Mouse (Mus musculus): ENCODE data around the gene Ptprd. TPM values are rescaled to one million over a fixed set of nuclear protein-coding genes. Genes with fewer than 3 reads are reported as not detected.

The Ptprd gene
- polyA plus RNA-seq, 1 experiment: 7.4 TPM

DNA sequence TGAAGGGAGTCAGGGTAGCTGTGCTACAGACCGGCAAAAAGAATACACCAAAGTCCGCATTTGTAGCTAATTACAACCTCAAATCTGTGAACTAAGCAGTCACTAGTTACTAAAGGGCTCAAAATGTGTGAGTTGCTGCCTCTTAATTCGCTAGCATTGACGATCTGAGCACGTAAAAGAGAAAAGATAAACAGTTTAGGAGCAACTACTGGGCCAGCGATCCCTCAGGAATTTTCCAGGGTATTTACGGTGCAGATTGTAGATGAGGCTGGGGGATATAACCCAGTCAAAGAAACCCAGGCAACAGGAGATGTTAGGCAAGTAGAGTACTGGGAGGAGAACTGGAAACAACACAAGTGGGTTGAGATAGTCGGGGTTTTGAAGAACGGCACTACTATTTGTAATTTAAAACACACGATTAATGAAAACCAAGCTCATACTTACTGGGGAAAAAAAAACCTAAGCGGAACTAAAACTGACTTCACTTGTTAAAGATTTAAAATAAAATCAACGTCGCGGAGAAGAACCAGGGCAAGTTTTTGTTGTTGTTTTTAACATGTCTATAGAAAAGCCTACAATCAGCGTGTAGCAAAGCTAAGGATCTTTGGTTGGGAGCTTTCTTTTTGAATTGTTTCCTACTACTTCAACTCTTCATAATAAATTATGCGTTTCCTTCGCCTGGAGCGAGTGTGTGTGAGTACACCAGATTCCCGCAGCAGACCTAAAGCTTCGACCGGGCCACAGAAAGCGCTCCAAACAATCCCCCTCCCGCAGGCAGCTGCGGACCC lies 1762.9 kb downstream of the Ptprd start:
- Histone ChIP-seq H3K4me1 (ENCODE audit: control insufficient read depth, insufficient read depth, low read length) (no peaks in the 10 kb centered on the region), H3K4me3 (replicated peaks; ENCODE audit: control insufficient read depth, low read depth, low read length) (no peak overlapping the region), H3K27ac (ENCODE audit: control insufficient read depth, insufficient read depth, low read depth, low read length, poor library complexity) (no peak overlapping the region; the same call in 1 of the 2 replicates)
- no peak for TF ChIP-seq POLR2A (IDR thresholded peaks at IDR 0.05; ENCODE audit: borderline replicate concordance, control insufficient read depth, low read depth, low read length)
- no peak for TF ChIP-seq CTCF (IDR thresholded peaks at IDR 0.05; ENCODE audit: control insufficient read depth, insufficient read depth, low read length)
- 4% methylated on average over 24 of the region's 24 CpGs for WGBS

GRCm38 (mm10) chr4:76447396-76447795 lies 1764.4 kb downstream of the Ptprd start:
- TF ChIP-seq POLR2A (IDR thresholded peaks at IDR 0.05; ENCODE audit: borderline replicate concordance, control insufficient read depth, low read depth, low read length) (no peak), CTCF (IDR thresholded peaks at IDR 0.05; ENCODE audit: control insufficient read depth, insufficient read depth, low read length) (no peak)
- Histone ChIP-seq H3K4me1 (ENCODE audit: control insufficient read depth, insufficient read depth, low read length) (no peaks in the 10 kb centered on the region), H3K4me3 (replicated peaks; ENCODE audit: control insufficient read depth, low read depth, low read length) (no peak overlapping the region), H3K27ac (ENCODE audit: control insufficient read depth, insufficient read depth, low read depth, low read length, poor library complexity) (no peak overlapping the region)

GRCm38 (mm10) chr4:76444778-76445177 lies 1767.0 kb downstream of the Ptprd start:
- TF ChIP-seq CTCF (IDR thresholded peaks at IDR 0.05; ENCODE audit: control insufficient read depth, insufficient read depth, low read length) (no peak), POLR2A (IDR thresholded peaks at IDR 0.05; ENCODE audit: borderline replicate concordance, control insufficient read depth, low read depth, low read length) (no peak)
- no peaks in the 10 kb centered on the region for H3K4me1 ChIP-seq (ENCODE audit: control insufficient read depth, insufficient read depth, low read length)
- H3K4me3 ChIP-seq (replicated peaks; ENCODE audit: control insufficient read depth, low read depth, low read length): no peak overlapping the region
- WGBS: 80% methylated on average over 4 of the region's 4 CpGs
- no peak overlapping the region for H3K27ac ChIP-seq (ENCODE audit: control insufficient read depth, insufficient read depth, low read depth, low read length, poor library complexity)

GRCm38 (mm10) chr4:76443553-76443952 lies 1768.2 kb downstream of the Ptprd start:
- Histone ChIP-seq H3K4me3 (replicated peaks; ENCODE audit: control insufficient read depth, low read depth, low read length) (no peak overlapping the region), H3K27ac (ENCODE audit: control insufficient read depth, insufficient read depth, low read depth, low read length, poor library complexity) (no peak overlapping the region), H3K4me1 (ENCODE audit: control insufficient read depth, insufficient read depth, low read length) (no peaks in the 10 kb centered on the region)
- TF ChIP-seq CTCF (IDR thresholded peaks at IDR 0.05; ENCODE audit: control insufficient read depth, insufficient read depth, low read length): no peak
- 71% methylated on average over 4 of the region's 4 CpGs for WGBS

DNA sequence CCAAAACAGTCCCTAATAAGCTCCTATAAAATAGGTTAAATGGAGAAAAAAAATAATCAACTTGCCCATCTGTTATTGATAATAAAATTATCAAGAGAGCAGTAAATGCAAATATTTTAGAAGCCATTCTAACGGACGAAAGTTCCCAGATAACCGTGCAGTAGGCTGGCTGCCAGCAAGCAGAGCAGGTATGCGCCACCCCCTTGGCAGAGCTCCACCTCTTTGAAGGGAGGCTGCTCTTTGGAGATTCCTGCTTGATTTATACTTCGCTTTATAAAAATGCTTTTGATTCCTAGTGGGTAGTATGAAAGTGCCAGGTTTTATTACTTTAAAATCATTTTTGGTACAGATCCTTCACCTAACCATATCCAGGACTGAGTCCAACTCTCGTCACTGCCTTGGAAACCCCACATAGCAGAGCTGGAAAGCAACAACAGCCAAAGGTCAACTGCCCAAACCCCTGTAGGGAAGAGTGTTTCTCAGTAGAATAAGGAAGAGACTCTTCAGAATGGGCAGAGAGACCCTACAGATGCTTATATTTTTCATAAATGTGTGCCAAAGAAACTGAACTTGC lies 1770.9 kb downstream of the Ptprd start:
- H3K4me1 ChIP-seq (ENCODE audit: control insufficient read depth, insufficient read depth, low read length): no peaks in the 10 kb centered on the region
- no peak for TF ChIP-seq POLR2A (IDR thresholded peaks at IDR 0.05; ENCODE audit: borderline replicate concordance, control insufficient read depth, low read depth, low read length)
- no peak for TF ChIP-seq CTCF (IDR thresholded peaks at IDR 0.05; ENCODE audit: control insufficient read depth, insufficient read depth, low read length)
- 70% methylated on average over 6 of the region's 6 CpGs for WGBS
- H3K27ac ChIP-seq (ENCODE audit: control insufficient read depth, insufficient read depth, low read depth, low read length, poor library complexity): no peak overlapping the region
- no peak overlapping the region for H3K4me3 ChIP-seq (replicated peaks; ENCODE audit: control insufficient read depth, low read depth, low read length)

GRCm38 (mm10) chr4:76438496-76439079 lies 1773.2 kb downstream of the Ptprd start:
- Histone ChIP-seq H3K27ac (ENCODE audit: control insufficient read depth, insufficient read depth, low read depth, low read length, poor library complexity) (no peak overlapping the region), H3K4me1 (ENCODE audit: control insufficient read depth, insufficient read depth, low read length) (no peaks in the 10 kb centered on the region), H3K4me3 (replicated peaks; ENCODE audit: control insufficient read depth, low read depth, low read length) (no peak overlapping the region)
- WGBS: 82% methylated on average over 6 of the region's 6 CpGs
- no peak for TF ChIP-seq POLR2A (IDR thresholded peaks at IDR 0.05; ENCODE audit: borderline replicate concordance, control insufficient read depth, low read depth, low read length)
- TF ChIP-seq CTCF (IDR thresholded peaks at IDR 0.05; ENCODE audit: control insufficient read depth, insufficient read depth, low read length): no peak

DNA sequence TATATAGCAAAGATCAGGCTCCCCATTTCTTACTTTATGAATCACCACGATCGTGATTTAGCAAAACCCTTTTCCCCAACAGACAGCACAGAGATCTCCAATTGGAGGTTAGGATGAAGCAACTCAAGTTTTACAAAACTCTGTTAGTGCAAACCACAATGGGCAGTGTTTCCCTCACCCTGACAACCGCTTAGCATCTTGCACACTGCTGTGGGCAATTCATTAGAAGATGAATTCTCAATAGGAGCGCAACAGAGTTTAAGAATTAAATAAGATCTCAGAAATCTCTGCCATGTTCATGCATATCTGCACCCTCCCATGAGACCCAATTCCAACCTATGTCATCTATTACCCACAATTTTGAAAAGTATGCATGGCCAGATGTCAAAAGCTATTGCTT lies 1773.7 kb downstream of the Ptprd start:
- H3K27ac ChIP-seq (ENCODE audit: control insufficient read depth, insufficient read depth, low read depth, low read length, poor library complexity): no peak overlapping the region
- 79% methylated on average over 4 of the region's 4 CpGs for WGBS
- no peak overlapping the region for H3K4me3 ChIP-seq (replicated peaks; ENCODE audit: control insufficient read depth, low read depth, low read length)
- no peak for TF ChIP-seq POLR2A (IDR thresholded peaks at IDR 0.05; ENCODE audit: borderline replicate concordance, control insufficient read depth, low read depth, low read length)
- H3K4me1 ChIP-seq (ENCODE audit: control insufficient read depth, insufficient read depth, low read length): no peaks in the 10 kb centered on the region

- 66% methylated on average over 5 of the region's 5 CpGs for WGBS
- Histone ChIP-seq H3K4me1 (ENCODE audit: control insufficient read depth, insufficient read depth, low read length) (no peaks in the 10 kb centered on the region), H3K4me3 (replicated peaks; ENCODE audit: control insufficient read depth, low read depth, low read length) (no peak overlapping the region), H3K27ac (ENCODE audit: control insufficient read depth, insufficient read depth, low read depth, low read length, poor library complexity) (no peak overlapping the region)
- TF ChIP-seq POLR2A (IDR thresholded peaks at IDR 0.05; ENCODE audit: borderline replicate concordance, control insufficient read depth, low read depth, low read length) (no peak), CTCF (IDR thresholded peaks at IDR 0.05; ENCODE audit: control insufficient read depth, insufficient read depth, low read length) (no peak)
These were observed 1775.8 kb downstream of the Ptprd start for GRCm38 (mm10) chr4:76435920-76436319.
